Mouse (Mus musculus) layer of hippocampus, adult 18-20 months (tissue): ENCODE measurements at regions not wholly inside any gene's neighbourhood (a gene's known extent, or its start where the extent isn't known, plus 50 kb on each side); places are given as distances from the start of the nearest gene placed in this dataset.
"Not testable (repeated sequence)": the region's sequence is repeated elsewhere in the genome, so short reads cannot be mapped to it uniquely, and the experiment has no call there.

Source experiments
- DNase-seq, 2 experiments: peaks; one replicate each; pipeline ENCODE4 v3.0.0; 2022; ENCODE audit warnings: low spot score in 2 of 2

GRCm38 (mm10) chr1:14109190-14109482 is 1984.0 kb downstream of the 4930444P10Rik start:
- no peak for DNase-seq

DNA sequence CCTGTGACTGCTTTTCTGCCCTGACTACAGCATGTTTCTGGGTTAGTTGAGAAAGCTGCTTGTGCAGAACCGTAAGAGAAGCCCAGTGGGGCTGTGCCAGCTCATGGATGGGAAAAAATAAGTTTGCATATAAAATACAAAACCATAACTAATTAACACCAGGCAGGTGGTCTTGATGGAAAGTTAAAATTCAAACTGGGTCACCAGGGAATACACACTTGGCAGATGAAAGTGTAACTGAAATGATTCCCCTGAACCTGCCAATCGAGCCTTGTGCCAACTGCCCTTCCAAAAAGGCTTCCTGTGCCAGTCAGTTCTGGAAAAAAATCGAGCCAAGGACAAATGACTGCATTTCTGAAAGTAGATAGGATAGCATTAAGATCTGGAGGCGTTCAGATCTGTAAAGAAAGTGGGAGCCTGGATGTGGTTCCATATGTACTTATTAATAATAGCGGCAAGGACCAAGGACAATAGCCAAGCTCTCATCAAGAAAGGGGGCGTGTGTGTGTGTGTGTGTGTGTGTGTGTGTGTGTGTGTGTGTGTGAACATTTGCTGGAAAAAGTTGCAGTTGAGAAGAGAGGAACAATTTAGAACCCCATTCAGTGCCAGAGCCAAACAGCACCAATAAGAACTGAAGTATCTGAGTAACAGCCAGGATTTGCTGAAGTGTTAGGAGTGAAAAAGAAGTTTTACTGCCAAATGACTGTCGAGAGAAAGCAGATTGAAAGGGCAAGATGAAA is 1984.5 kb downstream of the 4930444P10Rik start:
- peak; percentile 46 to 68 for DNase-seq

DNA sequence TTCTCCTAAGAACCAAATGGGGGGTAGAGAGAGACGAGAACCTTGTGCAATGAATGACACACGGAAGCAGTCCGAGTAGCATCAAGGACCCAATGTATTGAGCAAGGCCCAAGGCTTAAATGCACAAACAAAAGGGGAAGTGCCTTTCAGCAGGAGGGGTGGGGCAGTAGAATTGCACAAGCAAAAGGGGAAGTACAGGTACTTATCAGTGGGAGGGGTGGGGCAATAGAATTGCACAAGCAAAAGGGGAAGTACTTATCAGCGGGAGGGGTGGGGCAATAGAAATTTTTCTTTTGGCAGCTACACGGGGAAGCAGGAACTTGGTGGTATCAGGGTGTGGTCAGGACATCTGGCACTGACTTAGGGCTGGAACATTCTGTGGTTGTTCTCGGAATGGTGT is 1987.6 kb downstream of the 4930444P10Rik start:
- not testable (repeated sequence) for DNase-seq

- DNase-seq: no peak
Measured at GRCm38 (mm10) chr1:14104529-14104928, 1988.6 kb downstream of the 4930444P10Rik start.

DNA sequence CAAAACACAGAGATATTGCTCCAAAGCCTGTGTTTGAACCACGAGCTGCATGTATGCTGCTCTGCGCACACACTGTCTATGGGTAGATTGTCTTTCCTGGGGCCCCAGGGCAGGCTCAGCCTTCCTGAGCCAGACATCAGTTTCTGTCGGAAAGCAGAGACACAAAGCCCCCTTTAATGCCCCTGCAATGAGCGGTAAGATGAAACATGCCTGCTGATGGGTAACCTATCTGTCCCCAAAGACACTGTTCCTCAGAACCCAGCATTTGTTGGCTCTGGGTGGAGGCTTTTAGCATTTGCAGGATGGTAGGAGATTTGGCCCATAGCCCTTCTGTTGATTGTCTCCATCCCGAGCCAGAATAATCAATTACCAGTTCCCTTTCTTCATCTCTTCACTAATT is 1994.1 kb downstream of the 4930444P10Rik start:
- DNase-seq: no peak

GRCm38 (mm10) chr1:14097567-14098228 is 1995.4 kb downstream of the 4930444P10Rik start:
- DNase-seq: no peak

GRCm38 (mm10) chr1:14064856-14065255 is 2028.3 kb downstream of the 4930444P10Rik start:
- no peak for DNase-seq

GRCm38 (mm10) chr1:14036163-14036562 is 2057.0 kb downstream of the 4930444P10Rik start:
- no peak for DNase-seq

DNA sequence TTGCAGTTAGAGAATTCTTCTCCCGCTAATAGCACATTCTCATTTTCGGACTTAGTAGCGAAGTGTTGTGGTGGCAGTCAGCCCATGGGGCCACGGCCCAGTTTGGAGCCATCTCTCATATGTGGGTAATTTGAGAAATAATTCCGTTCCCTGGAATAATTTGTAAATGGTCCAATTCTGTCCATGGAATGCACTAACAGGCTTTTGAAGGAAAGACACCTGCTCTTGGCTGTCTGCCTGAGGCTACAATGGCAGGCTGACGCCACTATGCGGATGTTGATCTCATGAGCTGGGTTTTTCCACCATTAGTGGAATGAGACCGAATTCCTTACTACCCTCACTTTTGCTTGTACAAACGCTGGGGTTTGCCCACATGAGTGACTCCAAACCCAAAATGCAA is 2081.6 kb downstream of the 4930444P10Rik start:
- no peak for DNase-seq

- no peak for DNase-seq
Measured at GRCm38 (mm10) chr1:14010789-14011188, 2082.3 kb downstream of the 4930444P10Rik start.

GRCm38 (mm10) chr1:14002550-14002949 is 2090.6 kb downstream of the 4930444P10Rik start:
- DNase-seq: no peak

GRCm38 (mm10) chr1:14001431-14001830 is 2091.7 kb downstream of the 4930444P10Rik start:
- DNase-seq: no peak

DNA sequence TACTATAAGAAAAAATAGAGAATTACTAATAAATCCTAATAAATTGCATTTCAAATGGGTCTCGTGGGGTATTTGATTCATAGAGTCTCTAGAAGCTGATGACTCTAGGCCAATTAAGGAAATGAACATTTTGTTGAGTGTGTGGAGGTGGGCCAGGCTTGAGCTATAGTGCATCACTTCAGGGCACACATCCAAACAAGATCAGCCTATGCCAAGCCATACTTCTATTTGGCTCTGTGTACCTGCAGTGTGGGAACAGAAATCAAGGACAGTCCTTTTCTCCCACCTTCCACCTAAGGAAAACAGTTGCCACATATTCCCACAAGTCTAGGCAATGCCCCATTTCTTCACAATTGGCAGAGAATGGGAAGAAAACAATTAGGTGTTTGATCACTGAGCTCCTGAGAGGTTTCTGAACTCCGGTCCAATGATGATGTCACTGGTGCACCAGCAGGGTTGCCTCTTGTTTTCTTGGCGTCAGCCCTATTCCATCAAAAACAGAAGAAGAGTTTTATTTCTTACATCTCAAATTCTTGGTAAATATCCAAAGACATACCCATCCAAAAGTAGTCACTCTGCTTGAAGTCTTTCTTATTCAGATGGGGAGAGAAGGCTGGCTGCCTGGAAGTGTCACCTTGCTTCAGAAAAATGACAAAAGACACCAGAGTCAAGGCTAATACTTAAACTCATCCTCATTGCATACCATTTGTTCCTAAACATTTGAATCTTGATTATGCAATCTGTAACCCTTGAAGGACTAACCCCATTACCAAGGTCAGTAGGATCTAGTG is 2092.3 kb downstream of the 4930444P10Rik start:
- no peak for DNase-seq

DNA sequence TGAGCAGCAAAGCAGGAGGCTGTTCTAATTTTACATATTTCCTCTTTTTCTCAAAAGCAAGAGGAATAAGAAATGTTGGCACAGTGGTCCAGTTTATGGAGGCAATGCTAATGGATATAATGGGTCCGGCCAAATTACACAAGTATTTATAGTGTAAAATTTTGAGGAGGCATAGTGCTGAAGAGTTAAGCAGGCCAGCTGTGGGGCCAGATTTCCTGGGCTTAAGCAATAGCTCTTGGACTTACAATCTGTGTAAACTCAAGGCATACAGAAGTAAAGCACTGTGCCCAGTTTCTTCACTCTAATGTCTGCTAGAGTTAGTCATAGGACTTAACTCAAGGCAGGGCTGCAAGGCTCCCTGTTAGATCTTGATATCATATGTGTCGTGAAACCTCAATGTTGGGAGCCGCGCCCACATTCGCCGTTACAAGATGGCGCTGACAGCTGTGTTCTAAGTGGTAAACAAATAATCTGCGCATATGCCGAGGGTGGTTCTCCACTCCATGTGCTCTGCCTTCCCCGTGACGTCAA is 2094.9 kb downstream of the 4930444P10Rik start:
- no peak for DNase-seq

- no peak for DNase-seq
Measured at GRCm38 (mm10) chr1:13993825-13994509, 2099.2 kb downstream of the 4930444P10Rik start.

DNA sequence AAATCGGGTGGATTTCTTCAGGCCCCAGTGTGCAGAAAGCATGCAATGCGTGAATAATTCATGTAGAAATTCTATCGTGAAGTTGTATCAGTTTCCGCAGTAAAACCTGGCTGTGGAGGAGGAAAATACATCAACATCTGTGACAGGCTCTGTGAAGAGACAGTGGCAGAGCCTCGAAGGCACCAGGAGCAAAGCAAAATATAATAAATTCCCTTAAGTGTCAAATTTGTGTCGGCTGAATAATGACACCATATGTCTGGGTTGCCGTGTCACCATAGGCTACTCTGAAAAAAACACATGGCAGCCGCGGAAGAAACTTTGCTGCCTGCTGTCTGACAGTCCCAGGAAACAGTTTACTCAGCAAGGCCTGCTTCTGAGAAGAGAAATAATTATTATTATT is 2100.1 kb downstream of the 4930444P10Rik start:
- peak in 1 of 2 experiments; percentile 24 for DNase-seq

DNA sequence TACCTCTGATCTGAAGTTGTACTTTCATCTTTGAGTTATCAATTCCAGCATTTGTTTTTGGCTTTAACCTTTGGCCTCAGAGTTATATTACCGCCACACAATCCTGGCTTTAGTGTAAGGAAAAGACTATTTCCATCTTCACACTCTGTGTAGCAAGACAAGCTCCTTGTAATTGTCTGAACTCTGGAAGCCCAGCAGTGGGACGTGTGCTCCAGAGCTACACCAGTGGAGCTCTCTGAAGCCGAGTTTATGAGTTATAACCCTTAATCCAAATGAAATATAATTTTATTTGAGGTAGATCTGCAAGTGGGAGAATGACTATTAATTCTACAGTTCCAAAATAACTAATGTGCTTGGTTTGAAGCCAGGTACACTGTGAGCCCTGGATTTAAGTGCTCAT is 2103.8 kb downstream of the 4930444P10Rik start:
- DNase-seq: no peak

DNA sequence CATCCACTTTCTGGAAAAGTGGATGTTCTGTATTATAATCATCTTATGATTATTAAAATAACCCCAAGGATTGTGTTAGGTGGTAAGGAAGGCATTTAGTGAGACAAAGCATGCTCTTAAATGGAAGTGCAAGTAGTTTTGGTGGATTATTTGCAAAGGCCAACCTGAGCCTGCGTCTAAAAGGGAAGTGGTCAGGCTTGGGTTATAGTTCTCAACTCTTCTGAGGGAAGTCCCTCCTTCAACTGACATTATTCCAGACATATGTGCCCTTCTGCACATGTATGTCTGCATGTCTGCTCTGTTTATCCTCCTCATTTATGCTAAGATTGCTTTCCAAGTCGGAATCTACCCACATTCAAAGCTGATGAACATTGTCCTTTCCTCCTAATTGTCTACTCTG is 2108.3 kb downstream of the 4930444P10Rik start:
- no peak for DNase-seq

- no peak for DNase-seq
Measured at GRCm38 (mm10) chr1:13980273-13980672, 2112.9 kb downstream of the 4930444P10Rik start.

GRCm38 (mm10) chr1:13978640-13979039 is 2114.5 kb downstream of the 4930444P10Rik start:
- no peak for DNase-seq

GRCm38 (mm10) chr1:13977207-13977606 is 2115.9 kb downstream of the 4930444P10Rik start:
- DNase-seq: no peak
